Mouse (Mus musculus): ENCODE results near the gene Zbtb38. TPM values are rescaled to one million over a fixed set of nuclear protein-coding genes. Genes with fewer than 3 reads are reported as not detected.

The Zbtb38 gene
- polyA plus RNA-seq, 1 experiment, result 14.8 TPM

DNA sequence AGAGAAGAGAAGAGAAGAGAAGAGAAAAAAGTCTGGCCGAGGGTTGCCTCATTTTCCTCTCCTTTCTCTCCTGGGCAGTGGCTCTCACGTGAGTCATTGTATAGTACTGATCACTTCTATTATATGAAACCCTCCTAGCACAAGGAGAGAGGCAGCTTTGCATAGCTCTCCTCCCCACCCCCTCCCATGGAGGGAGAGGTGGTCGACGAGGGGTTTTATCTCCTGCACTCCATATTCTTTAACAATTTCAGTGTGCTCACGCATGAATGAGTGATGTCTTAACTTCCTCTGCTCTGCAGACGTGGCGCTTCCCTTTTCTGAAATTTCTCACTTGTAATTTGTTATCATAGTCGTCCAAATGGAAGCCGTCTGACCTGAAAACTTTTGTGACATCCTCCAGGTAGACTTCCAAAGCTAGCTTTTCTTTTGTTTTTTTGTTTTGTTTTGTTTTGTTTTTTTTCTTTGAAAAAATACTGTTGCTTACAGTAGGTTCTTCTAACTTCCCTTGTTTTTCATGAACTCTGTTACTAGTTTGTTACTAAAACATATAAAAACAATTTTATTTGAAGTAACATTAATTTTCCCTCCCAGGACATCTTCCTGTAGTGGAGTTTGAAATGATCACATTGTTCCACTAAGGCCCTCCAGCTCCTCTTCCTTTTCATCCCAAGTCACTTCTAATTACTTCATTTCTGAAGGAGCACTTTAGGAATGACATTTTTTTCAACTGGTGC is 116.0 kb downstream of the Zbtb38 start:
- H3K4me1 ChIP-seq (ENCODE audit: control insufficient read depth, insufficient read depth, low read length), result peaks cover 15% of the 10 kb centered on the region
- H3K4me3 ChIP-seq (replicated peaks; ENCODE audit: control insufficient read depth, low read depth, low read length), result peak overlapping the region; percentile 23
- H3K27ac ChIP-seq (ENCODE audit: control insufficient read depth, insufficient read depth, low read depth, low read length, poor library complexity), result peak overlapping the region; percentile 53; the same call in 1 of the 2 replicates
- no peak for TF ChIP-seq POLR2A (IDR thresholded peaks at IDR 0.05; ENCODE audit: borderline replicate concordance, control insufficient read depth, low read depth, low read length)
- no peak for TF ChIP-seq CTCF (IDR thresholded peaks at IDR 0.05; ENCODE audit: control insufficient read depth, insufficient read depth, low read length)
- WGBS, result 4% methylated on average over 9 of the region's 9 CpGs

DNA sequence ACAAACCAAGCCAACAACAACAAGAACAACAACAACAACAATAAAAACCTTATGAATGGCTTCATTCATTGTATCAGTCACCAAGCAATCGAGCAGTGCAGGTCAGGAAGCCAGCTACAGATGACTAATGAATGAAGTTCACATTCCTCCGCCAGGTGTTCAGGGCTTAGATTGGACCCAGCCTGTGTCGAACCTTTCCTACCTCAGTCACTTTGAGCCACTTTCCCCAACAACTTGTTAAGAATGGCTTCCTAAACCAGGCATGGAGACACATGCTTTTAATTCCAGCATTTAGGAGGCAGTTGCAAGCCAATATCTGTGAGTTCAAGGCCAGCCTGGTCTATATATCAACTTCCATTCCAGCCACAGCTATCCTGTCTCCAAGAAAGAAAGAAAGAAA is 116.7 kb downstream of the Zbtb38 start:
- WGBS, result 74% methylated on average over 3 of the region's 3 CpGs
- Histone ChIP-seq H3K27ac (ENCODE audit: control insufficient read depth, insufficient read depth, low read depth, low read length, poor library complexity) (0 out of 2 replicates have a peak overlapping the region, but pooled peaks have one; percentile 32), H3K4me3 (replicated peaks; ENCODE audit: control insufficient read depth, low read depth, low read length) (no peak overlapping the region), H3K4me1 (ENCODE audit: control insufficient read depth, insufficient read depth, low read length) (peaks cover 15% of the 10 kb centered on the region)
- TF ChIP-seq POLR2A (IDR thresholded peaks at IDR 0.05; ENCODE audit: borderline replicate concordance, control insufficient read depth, low read depth, low read length) (no peak), CTCF (IDR thresholded peaks at IDR 0.05; ENCODE audit: control insufficient read depth, insufficient read depth, low read length) (no peak)

DNA sequence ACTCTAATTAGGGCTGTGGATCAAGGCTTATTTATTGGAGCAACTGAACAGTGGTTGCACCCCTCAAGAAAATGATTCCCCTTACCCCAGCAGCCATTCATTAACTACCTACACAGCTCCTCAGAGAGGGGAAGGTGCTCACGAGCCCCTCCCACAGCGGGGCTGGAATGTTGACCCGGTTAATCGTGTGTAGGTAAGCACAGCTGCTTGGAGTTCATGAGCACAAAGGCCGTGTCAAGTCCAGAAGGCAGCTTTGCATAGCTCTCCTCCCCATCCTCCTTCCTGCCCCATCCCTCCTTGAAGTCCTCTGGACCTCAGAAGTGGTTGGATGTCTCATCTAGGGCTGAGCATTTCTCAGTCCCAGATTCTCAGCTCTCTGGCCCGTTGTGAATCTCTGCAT is 117.5 kb downstream of the Zbtb38 start:
- peaks cover 14% of the 10 kb centered on the region for H3K4me1 ChIP-seq (ENCODE audit: control insufficient read depth, insufficient read depth, low read length)
- TF ChIP-seq POLR2A (IDR thresholded peaks at IDR 0.05; ENCODE audit: borderline replicate concordance, control insufficient read depth, low read depth, low read length) (no peak), CTCF (IDR thresholded peaks at IDR 0.05; ENCODE audit: control insufficient read depth, insufficient read depth, low read length) (no peak)
- H3K4me3 ChIP-seq (replicated peaks; ENCODE audit: control insufficient read depth, low read depth, low read length), result no peak overlapping the region
- WGBS, result 66% methylated on average over 6 of the region's 6 CpGs
- no peak overlapping the region for H3K27ac ChIP-seq (ENCODE audit: control insufficient read depth, insufficient read depth, low read depth, low read length, poor library complexity)

DNA sequence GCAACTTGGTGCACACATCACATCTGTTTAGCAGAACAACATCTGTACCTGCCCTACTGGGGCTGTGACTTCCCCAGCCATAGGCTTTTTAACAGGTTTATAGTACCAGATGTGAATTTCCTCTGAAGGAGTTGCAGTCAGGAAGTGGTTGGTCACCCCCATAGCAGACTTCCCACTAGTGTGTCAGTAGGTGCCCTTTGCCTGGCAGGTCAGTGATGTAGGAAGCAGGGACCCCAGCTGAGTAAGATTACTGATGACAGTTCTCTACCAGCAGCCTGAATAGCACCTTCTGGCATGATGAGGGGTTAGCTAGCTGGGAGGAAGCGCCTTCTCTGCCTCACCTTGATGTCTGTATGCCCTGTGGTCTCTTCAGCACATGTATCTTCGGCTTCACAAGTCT is 118.9 kb downstream of the Zbtb38 start:
- WGBS, result 63% methylated on average over 2 of the region's 2 CpGs
- peaks cover 12% of the 10 kb centered on the region for H3K4me1 ChIP-seq (ENCODE audit: control insufficient read depth, insufficient read depth, low read length)
- TF ChIP-seq POLR2A (IDR thresholded peaks at IDR 0.05; ENCODE audit: borderline replicate concordance, control insufficient read depth, low read depth, low read length) (no peak), CTCF (IDR thresholded peaks at IDR 0.05; ENCODE audit: control insufficient read depth, insufficient read depth, low read length) (no peak)

More for the DNA sequence above, 118.9 kb downstream of the Zbtb38 start:
- H3K4me3 ChIP-seq (replicated peaks; ENCODE audit: control insufficient read depth, low read depth, low read length), result no peak overlapping the region
- H3K27ac ChIP-seq (ENCODE audit: control insufficient read depth, insufficient read depth, low read depth, low read length, poor library complexity), result peak overlapping the region; percentile 16; the same call in 1 of the 2 replicates

Other genes starting within 250 kb of the Zbtb38 start
- not detected in 2 replicates for gene Gm28729, start 227.6 kb downstream of the Zbtb38 start, polyA plus RNA-seq (2011; ENCODE audit: insufficient read depth, insufficient read length, low replicate concordance, missing spikeins)
- 5.2 and 5.6 TPM in 2 replicates for gene Rasa2, start 121.2 kb downstream of the Zbtb38 start, polyA plus RNA-seq (2011; ENCODE audit: insufficient read depth, insufficient read length, low replicate concordance, missing spikeins)
- 7.1 and 14.5 TPM in 2 replicates for gene Pxylp1, start 139.8 kb upstream of the Zbtb38 start, polyA plus RNA-seq (2011; ENCODE audit: insufficient read depth, insufficient read length, low replicate concordance, missing spikeins)